Mouse (Mus musculus) common myeloid progenitor, adult 5-6 weeks (primary cell): ENCODE measurements around the gene Mfap3. TPM values are rescaled to one million over a fixed set of nuclear protein-coding genes. Genes with fewer than 3 reads are reported as not detected.
A peak's percentile ranks its signal among the peaks of the same experiment; 100 is the strongest.
"Not testable (repeated sequence)": the region's sequence is repeated elsewhere in the genome, so short reads cannot be mapped to it uniquely, and the experiment has no call there.

ENCODE experiments used
- ATAC-seq: replicated peaks from 2 replicates; pipeline ENCODE4 v1.8.0; 2016; ENCODE audit warnings: low read depth, mild to moderate bottlenecking, moderate TSS enrichment, inconsistent platforms; ENCODE audit not compliant: poor library complexity, severe bottlenecking
- total RNA-seq: library from RNA; stranded (forward); fragments of 200-1000, 187-1606 nt; gene quantifications from 2 replicates; pipeline ENCODE4 v1.2.3, GENCODE M21; 2017

Mfap3 gene
- total RNA-seq, 1 experiment from 2014 or later = 27.5 TPM

GRCm38 (mm10) chr11:57525900-57526299 is 7.4 kb downstream of the Mfap3 start:
- ATAC-seq = 0 out of 2 replicates have a peak, but pooled peaks have one; percentile 36

GRCm38 (mm10) chr11:57527506-57527905 is 9.0 kb downstream of the Mfap3 start:
- ATAC-seq = no peak

GRCm38 (mm10) chr11:57529111-57529510 is 10.6 kb downstream of the Mfap3 start:
- ATAC-seq = no peak

GRCm38 (mm10) chr11:57531300-57531950 is 13.0 kb downstream of the Mfap3 start:
- ATAC-seq = peak; percentile 52

- no peak for ATAC-seq
Observed at GRCm38 (mm10) chr11:57532306-57532705, 13.8 kb downstream of the Mfap3 start.

GRCm38 (mm10) chr11:57535912-57536311 is 17.4 kb downstream of the Mfap3 start:
- ATAC-seq = no peak

GRCm38 (mm10) chr11:57539841-57540418 is 21.5 kb downstream of the Mfap3 start:
- no peak for ATAC-seq

GRCm38 (mm10) chr11:57540681-57541080 is 22.2 kb downstream of the Mfap3 start:
- no peak for ATAC-seq

- ATAC-seq = peak; percentile 89
Observed at GRCm38 (mm10) chr11:57548618-57549550, 30.4 kb downstream of the Mfap3 start.

- peak; percentile 47; the same call in 1 of the 2 replicates for ATAC-seq
Observed at GRCm38 (mm10) chr11:57550230-57550629, 31.8 kb downstream of the Mfap3 start.

GRCm38 (mm10) chr11:57551016-57551415 is 32.6 kb downstream of the Mfap3 start:
- no peak for ATAC-seq

- ATAC-seq = no peak
Observed at GRCm38 (mm10) chr11:57553015-57553780, 34.7 kb downstream of the Mfap3 start.

GRCm38 (mm10) chr11:57557936-57558335 is 39.5 kb downstream of the Mfap3 start:
- ATAC-seq = not testable (repeated sequence)

GRCm38 (mm10) chr11:57564564-57564963 is 46.1 kb downstream of the Mfap3 start:
- no peak for ATAC-seq

GRCm38 (mm10) chr11:57566091-57567035 is 47.9 kb downstream of the Mfap3 start:
- no peak for ATAC-seq

GRCm38 (mm10) chr11:57568950-57569490 is 50.6 kb downstream of the Mfap3 start:
- no peak for ATAC-seq

GRCm38 (mm10) chr11:57571035-57571434 is 52.6 kb downstream of the Mfap3 start:
- ATAC-seq = no peak

- no peak for ATAC-seq
Observed at GRCm38 (mm10) chr11:57573686-57574274, 55.3 kb downstream of the Mfap3 start.
